Mouse (Mus musculus): ENCODE measurements at regions not wholly inside any gene's neighbourhood (a gene's known extent, or its start where the extent isn't known, plus 50 kb on each side); places are given as distances from the start of the nearest gene placed in this dataset.

DNA sequence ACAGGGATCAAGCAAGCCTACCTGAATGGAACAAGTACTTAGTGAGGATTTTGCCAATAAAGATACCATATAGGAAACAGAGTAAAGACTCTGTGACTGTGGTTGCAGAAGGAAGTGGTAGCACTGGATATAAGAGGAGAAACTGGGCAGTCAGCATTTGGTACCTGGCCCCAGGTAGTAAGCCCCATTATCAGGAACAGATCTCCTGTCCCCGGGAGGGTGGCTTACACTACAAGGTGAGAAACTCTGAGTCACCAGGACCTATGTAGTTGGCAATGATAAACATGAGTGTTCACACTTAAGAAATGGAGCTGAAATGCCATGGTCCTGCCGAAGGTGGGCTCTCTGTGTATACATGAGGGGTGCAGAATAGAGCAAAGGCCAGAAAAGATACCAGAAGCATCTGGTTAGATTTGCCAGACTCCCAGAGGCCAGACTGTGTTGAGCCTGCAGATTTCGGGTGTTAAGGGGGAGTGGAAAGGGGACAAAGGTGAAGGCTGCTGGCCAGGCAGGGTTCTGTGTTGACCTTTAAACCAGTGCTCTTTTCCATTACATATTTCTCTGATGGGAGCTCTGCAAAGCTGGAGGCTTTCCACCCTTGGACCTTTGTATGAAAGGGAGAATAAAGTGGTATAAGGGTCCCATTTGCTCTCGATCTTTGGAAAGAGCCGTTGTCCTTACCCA, 66.8 kb upstream of the Acsl1 start:
- no peaks in the 10 kb centered on the region for H3K9me3 ChIP-seq (ENCODE audit: control insufficient read depth, low read length)
- H3K4me1 ChIP-seq (ENCODE audit: control insufficient read depth, insufficient read depth, low read depth, low read length): no peaks in the 10 kb centered on the region
- H3K4me2 ChIP-seq (ENCODE audit: low read length): no peak overlapping the region
- ATAC-seq: no peak
- no peak overlapping the region for H3K9ac ChIP-seq (ENCODE audit: low read depth, low read length)
- WGBS: 87% methylated on average over 5 of the region's 5 CpGs
- H3K36me3 ChIP-seq (ENCODE audit: control insufficient read depth, insufficient read depth, low read length): no peaks in the 10 kb centered on the region
- H3K27me3 ChIP-seq (replicated peaks; ENCODE audit: control insufficient read depth, insufficient read depth, low read length): no peaks in the 10 kb centered on the region
- no peak overlapping the region for H3K4me3 ChIP-seq (ENCODE audit: low read length)
- no peak overlapping the region for H3K27ac ChIP-seq (ENCODE audit: low read depth, low read length)

- H3K4me2 ChIP-seq (ENCODE audit: low read length): no peak overlapping the region
- WGBS: 94% methylated on average over 7 of the region's 7 CpGs
- no peaks in the 10 kb centered on the region for H3K4me1 ChIP-seq (ENCODE audit: control insufficient read depth, insufficient read depth, low read depth, low read length)
- H3K36me3 ChIP-seq (ENCODE audit: control insufficient read depth, insufficient read depth, low read length): no peaks in the 10 kb centered on the region
- no peak for ATAC-seq
- no peaks in the 10 kb centered on the region for H3K27me3 ChIP-seq (replicated peaks; ENCODE audit: control insufficient read depth, insufficient read depth, low read length)
- no peak overlapping the region for H3K9ac ChIP-seq (ENCODE audit: low read depth, low read length)
- H3K4me3 ChIP-seq (ENCODE audit: low read length): no peak overlapping the region
- H3K9me3 ChIP-seq (ENCODE audit: control insufficient read depth, low read length): peaks cover 7% of the 10 kb centered on the region
- no peak overlapping the region for H3K27ac ChIP-seq (ENCODE audit: low read depth, low read length)
Observed at GRCm38 (mm10) chr8:46408886-46409285, 62.0 kb upstream of the Acsl1 start.

DNA sequence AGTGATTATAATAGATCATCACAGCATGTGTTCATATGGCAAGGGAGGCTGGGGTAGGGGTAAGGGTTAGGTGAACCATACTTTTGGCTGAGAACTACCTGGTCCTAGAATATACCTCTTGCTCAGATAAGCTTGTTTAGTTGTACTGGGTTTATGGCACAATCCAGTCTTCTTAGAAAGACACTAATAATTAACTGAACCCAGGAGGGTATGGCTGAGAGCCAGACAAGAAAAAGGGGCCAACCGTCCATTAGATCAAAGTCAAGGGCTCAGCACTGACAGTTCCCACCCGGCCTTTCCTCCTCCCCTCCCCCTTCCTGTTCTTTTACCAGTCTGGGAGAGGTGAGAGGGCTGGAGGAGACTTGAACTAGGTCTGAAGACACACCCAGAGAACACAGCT, 61.5 kb upstream of the Acsl1 start:
- H3K4me1 ChIP-seq (ENCODE audit: control insufficient read depth, insufficient read depth, low read depth, low read length): no peaks in the 10 kb centered on the region
- no peak overlapping the region for H3K4me3 ChIP-seq (ENCODE audit: low read length)
- no peak for ATAC-seq
- no peak overlapping the region for H3K9ac ChIP-seq (ENCODE audit: low read depth, low read length)
- H3K36me3 ChIP-seq (ENCODE audit: control insufficient read depth, insufficient read depth, low read length): no peaks in the 10 kb centered on the region
- no peaks in the 10 kb centered on the region for H3K27me3 ChIP-seq (replicated peaks; ENCODE audit: control insufficient read depth, insufficient read depth, low read length)
- H3K4me2 ChIP-seq (ENCODE audit: low read length): no peak overlapping the region
- 63% methylated on average over 2 of the region's 2 CpGs for WGBS
- peaks cover 7% of the 10 kb centered on the region for H3K9me3 ChIP-seq (ENCODE audit: control insufficient read depth, low read length)
- H3K27ac ChIP-seq (ENCODE audit: low read depth, low read length): no peak overlapping the region

GRCm38 (mm10) chr8:46411877-46412625, 58.8 kb upstream of the Acsl1 start:
- H3K4me3 ChIP-seq (ENCODE audit: low read length): no peak overlapping the region
- ATAC-seq: no peak
- H3K27me3 ChIP-seq (replicated peaks; ENCODE audit: control insufficient read depth, insufficient read depth, low read length): no peaks in the 10 kb centered on the region
- peaks cover 7% of the 10 kb centered on the region for H3K9me3 ChIP-seq (ENCODE audit: control insufficient read depth, low read length)
- H3K4me1 ChIP-seq (ENCODE audit: control insufficient read depth, insufficient read depth, low read depth, low read length): no peaks in the 10 kb centered on the region
- no peak overlapping the region for H3K27ac ChIP-seq (ENCODE audit: low read depth, low read length)
- WGBS: 90% methylated on average over 11 of the region's 11 CpGs
- H3K36me3 ChIP-seq (ENCODE audit: control insufficient read depth, insufficient read depth, low read length): no peaks in the 10 kb centered on the region
- no peak overlapping the region for H3K9ac ChIP-seq (ENCODE audit: low read depth, low read length)
- no peak overlapping the region for H3K4me2 ChIP-seq (ENCODE audit: low read length)

DNA sequence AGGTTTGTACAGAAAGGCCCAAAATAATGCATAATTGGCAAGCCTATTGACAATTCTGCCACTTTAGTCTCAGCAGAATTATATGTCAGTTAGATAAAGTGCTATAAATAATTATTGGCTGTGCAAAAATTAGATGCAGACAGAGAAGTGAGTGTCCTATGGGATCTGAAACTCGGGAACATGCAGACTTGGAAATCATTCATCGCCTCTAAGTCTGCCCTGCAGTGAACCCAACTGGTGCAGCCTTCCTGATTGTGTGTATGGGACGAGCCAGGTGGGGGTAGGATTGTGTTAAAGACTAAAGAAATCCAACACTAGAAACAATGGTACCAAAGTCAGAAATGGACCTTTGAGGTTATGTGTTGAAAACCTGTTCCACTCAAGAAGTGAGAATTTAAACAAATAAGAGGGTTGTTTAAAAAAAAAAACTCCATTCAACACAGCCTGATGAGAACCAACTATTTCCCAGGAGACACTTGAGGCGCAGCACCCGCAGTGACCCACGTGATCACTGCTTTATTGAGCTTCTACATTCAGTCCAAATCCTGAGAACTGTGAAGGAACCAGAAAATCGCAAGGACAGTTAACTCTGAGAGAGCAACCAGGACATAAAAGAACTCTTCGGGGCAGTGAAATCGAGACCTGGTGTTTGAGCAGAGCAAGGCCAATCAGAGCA, 57.4 kb upstream of the Acsl1 start:
- peaks cover 7% of the 10 kb centered on the region for H3K9me3 ChIP-seq (ENCODE audit: control insufficient read depth, low read length)
- H3K4me3 ChIP-seq (ENCODE audit: low read length): no peak overlapping the region
- no peaks in the 10 kb centered on the region for H3K36me3 ChIP-seq (ENCODE audit: control insufficient read depth, insufficient read depth, low read length)
- no peaks in the 10 kb centered on the region for H3K4me1 ChIP-seq (ENCODE audit: control insufficient read depth, insufficient read depth, low read depth, low read length)
- no peaks in the 10 kb centered on the region for H3K27me3 ChIP-seq (replicated peaks; ENCODE audit: control insufficient read depth, insufficient read depth, low read length)
- no peak for ATAC-seq
- H3K27ac ChIP-seq (ENCODE audit: low read depth, low read length): no peak overlapping the region
- no peak overlapping the region for H3K4me2 ChIP-seq (ENCODE audit: low read length)
- no peak overlapping the region for H3K9ac ChIP-seq (ENCODE audit: low read depth, low read length)
- 81% methylated on average over 9 of the region's 9 CpGs for WGBS

DNA sequence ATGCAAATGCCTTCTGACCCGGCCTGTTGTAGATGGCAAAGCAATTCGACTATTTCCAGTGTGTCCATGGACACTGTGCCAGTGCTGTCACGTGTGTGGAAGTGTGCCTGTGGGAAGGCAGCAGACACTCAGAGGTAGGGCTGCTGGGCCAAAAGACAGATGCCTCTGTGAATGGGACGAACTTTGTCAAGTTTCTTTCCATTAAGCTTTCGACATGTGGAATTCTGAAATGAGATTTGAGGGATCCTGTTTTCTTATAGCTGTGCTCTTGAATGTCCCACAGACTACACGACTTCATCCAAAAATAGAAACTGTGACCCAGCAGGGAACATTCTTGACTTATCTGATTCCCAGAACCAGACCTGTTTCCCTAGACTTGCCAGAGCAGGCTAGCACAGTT, 56.0 kb upstream of the Acsl1 start:
- H3K27ac ChIP-seq (ENCODE audit: low read depth, low read length): no peak overlapping the region
- no peak overlapping the region for H3K9ac ChIP-seq (ENCODE audit: low read depth, low read length)
- H3K36me3 ChIP-seq (ENCODE audit: control insufficient read depth, insufficient read depth, low read length): no peaks in the 10 kb centered on the region
- H3K9me3 ChIP-seq (ENCODE audit: control insufficient read depth, low read length): peaks cover 7% of the 10 kb centered on the region
- no peaks in the 10 kb centered on the region for H3K4me1 ChIP-seq (ENCODE audit: control insufficient read depth, insufficient read depth, low read depth, low read length)
- no peak for ATAC-seq
- no peak overlapping the region for H3K4me2 ChIP-seq (ENCODE audit: low read length)
- H3K27me3 ChIP-seq (replicated peaks; ENCODE audit: control insufficient read depth, insufficient read depth, low read length): no peaks in the 10 kb centered on the region
- H3K4me3 ChIP-seq (ENCODE audit: low read length): no peak overlapping the region
- WGBS: 84% methylated on average over 6 of the region's 6 CpGs

DNA sequence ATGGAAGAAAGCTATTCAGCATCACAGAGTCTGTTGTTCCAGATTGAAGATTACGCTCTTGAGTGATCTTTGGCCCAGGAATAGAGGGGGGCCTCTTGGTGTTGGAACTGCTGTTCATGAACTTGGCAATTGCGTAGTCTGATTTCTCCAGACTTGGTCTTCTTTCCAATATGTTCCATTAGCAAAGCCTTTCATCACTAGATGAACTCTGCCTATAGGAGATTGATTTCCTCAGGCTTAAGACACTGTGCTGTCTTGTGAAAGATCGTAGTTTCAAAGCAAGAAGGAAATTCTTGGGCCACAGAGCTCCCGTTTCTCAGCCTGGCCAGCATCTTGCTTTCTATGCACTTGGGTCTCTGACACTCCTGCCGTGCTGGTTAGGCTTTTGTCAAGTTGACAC, 51.4 kb upstream of the Acsl1 start:
- Histone ChIP-seq H3K36me3 (ENCODE audit: control insufficient read depth, insufficient read depth, low read length) (no peaks in the 10 kb centered on the region), H3K9me3 (ENCODE audit: control insufficient read depth, low read length) (no peaks in the 10 kb centered on the region), H3K4me1 (ENCODE audit: control insufficient read depth, insufficient read depth, low read depth, low read length) (no peaks in the 10 kb centered on the region), H3K9ac (ENCODE audit: low read depth, low read length) (no peak overlapping the region), H3K4me3 (ENCODE audit: low read length) (no peak overlapping the region), H3K27me3 (replicated peaks; ENCODE audit: control insufficient read depth, insufficient read depth, low read length) (no peaks in the 10 kb centered on the region), H3K27ac (ENCODE audit: low read depth, low read length) (no peak overlapping the region), H3K4me2 (ENCODE audit: low read length) (no peak overlapping the region)
- WGBS: 82% methylated on average over 5 of the region's 5 CpGs
- ATAC-seq: no peak

DNA sequence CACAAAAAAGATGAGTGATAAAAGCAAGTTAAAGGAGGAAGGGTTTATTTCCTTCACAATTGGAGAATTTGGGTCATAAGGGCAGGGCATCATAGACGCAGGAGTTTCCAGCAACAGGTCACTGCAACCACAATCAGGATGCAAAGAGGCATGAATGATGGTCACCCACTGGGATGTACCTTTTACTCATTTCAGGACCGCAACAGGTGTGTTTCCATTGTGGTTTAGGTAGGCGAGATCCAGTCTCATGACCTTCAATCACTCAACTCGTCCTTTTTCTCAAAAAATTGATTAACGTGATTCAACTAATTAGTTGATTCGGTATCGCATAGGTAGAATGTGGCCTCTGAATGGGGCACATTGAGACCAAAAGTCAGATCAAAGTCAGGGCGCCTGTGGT, 50.4 kb upstream of the Acsl1 start:
- Histone ChIP-seq H3K36me3 (ENCODE audit: control insufficient read depth, insufficient read depth, low read length) (no peaks in the 10 kb centered on the region), H3K4me1 (ENCODE audit: control insufficient read depth, insufficient read depth, low read depth, low read length) (no peaks in the 10 kb centered on the region), H3K4me2 (ENCODE audit: low read length) (no peak overlapping the region), H3K27ac (ENCODE audit: low read depth, low read length) (no peak overlapping the region), H3K9ac (ENCODE audit: low read depth, low read length) (no peak overlapping the region), H3K9me3 (ENCODE audit: control insufficient read depth, low read length) (no peaks in the 10 kb centered on the region), H3K4me3 (ENCODE audit: low read length) (no peak overlapping the region), H3K27me3 (replicated peaks; ENCODE audit: control insufficient read depth, insufficient read depth, low read length) (no peaks in the 10 kb centered on the region)
- no peak for ATAC-seq
- WGBS: 93% methylated on average over 8 of the region's 8 CpGs

Data from hindbrain, embryonic 16.5 days (tissue).